Comparison of ENCODE assay signal across 19 mouse cellular contexts in the genomic region with DNA sequence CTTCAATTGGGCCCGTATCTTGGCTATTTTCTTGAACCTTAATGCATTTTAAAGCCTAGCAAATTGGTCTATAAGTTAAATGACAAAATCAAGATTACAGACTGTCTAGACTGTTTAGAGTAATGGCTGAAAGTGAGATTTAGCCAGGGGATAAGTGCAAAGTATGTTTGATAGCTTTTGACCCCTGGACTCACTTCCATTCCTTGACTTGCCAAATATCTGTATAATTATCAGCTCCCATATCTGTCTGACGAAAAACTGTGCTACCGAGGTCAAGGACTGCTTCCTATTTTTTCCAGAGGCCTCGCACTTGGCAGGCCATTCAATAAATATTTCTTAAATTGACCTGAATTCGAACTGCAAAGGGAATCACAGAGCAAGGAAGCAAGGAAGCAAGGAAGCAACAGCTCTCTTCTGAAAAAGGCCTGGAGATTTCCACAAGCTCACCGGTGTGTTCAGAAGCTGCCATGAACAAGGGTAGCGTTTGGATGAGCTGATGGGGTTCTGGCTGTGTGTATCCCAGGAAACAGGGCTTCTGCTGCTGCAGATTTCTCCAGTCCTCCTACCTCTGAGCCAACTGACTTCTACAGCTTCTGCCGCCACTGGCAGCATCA.
DNase-seq lines count a peak whose midpoint lies in the region; ATAC-seq and TF ChIP-seq lines count a peak whose summit lies in the region.
"Had no signal": no experiment of that assay in that cellular context is flagged by ENCODE, and none has a peak within 500 bp of the region (broad histone marks: within the 10 kb centered on the region; RNA-seq: fewer than 3 reads in every experiment).

No protein-coding gene starts in this region.

- no peaks in the 10 kb centered on the region for H3K27me3 ChIP-seq in forebrain, postnatal 0 days (ENCODE audit: insufficient read depth, low read length)
- no peaks in the 10 kb centered on the region for H3K27me3 ChIP-seq in forebrain, embryonic 11.5 days (ENCODE audit: control insufficient read depth, insufficient read depth, low read length)
- no peaks in the 10 kb centered on the region for H3K27me3 ChIP-seq in intestine, embryonic 15.5 days (replicated peaks)
- no peaks in the 10 kb centered on the region for H3K27me3 ChIP-seq in intestine, postnatal 0 days (replicated peaks; ENCODE audit: control insufficient read depth, insufficient read depth, low read length)
- H3K27me3 ChIP-seq: heart, embryonic 13.5 days had no signal

- no peak for TF ChIP-seq CTCF in forebrain, postnatal 0 days (IDR thresholded peaks at IDR 0.05; ENCODE audit: low read depth)
- no peak for TF ChIP-seq CTCF in intestine, postnatal 0 days (IDR thresholded peaks at IDR 0.05; ENCODE audit: low read depth)

- no peak overlapping the region for H3K9ac ChIP-seq in forebrain, postnatal 0 days
- H3K9ac ChIP-seq in forebrain, embryonic 11.5 days (ENCODE audit: low read length), result no peak overlapping the region
- no peak overlapping the region for H3K9ac ChIP-seq in intestine, embryonic 15.5 days
- no peak overlapping the region for H3K9ac ChIP-seq in intestine, postnatal 0 days (ENCODE audit: low read depth, low read length)
- H3K9ac ChIP-seq: heart, embryonic 13.5 days had no signal

- no peak overlapping the region for H3K4me3 ChIP-seq in forebrain, postnatal 0 days (ENCODE audit: low read depth, low read length)
- no peak overlapping the region for H3K4me3 ChIP-seq in forebrain, embryonic 11.5 days (ENCODE audit: low read depth, low read length)
- no peak overlapping the region for H3K4me3 ChIP-seq in intestine, embryonic 15.5 days (replicated peaks)
- H3K4me3 ChIP-seq in intestine, postnatal 0 days (ENCODE audit: low read depth, low read length), result no peak overlapping the region
- H3K4me3 ChIP-seq: erythroblast, embryonic 14.5 days; heart, embryonic 13.5 days; hindbrain, embryonic 10.5 days had no signal

- no peak; the same call in 1 of the 2 replicates for ATAC-seq in forebrain, postnatal 0 days
- no peak for ATAC-seq in forebrain, embryonic 11.5 days (replicated peaks; ENCODE audit: low FRiP score)
- ATAC-seq in intestine, embryonic 15.5 days, result 0 out of 2 replicates have a peak, but pooled peaks have one; percentile 17
- no peak for ATAC-seq in intestine, postnatal 0 days
- ATAC-seq: intestine, embryonic 16.5 days had no signal

- WGBS in forebrain, postnatal 0 days, result 77% methylated on average over 8 of the region's 8 CpGs
- 90% methylated on average over 8 of the region's 8 CpGs for WGBS in forebrain, embryonic 11.5 days
- 37% methylated on average over 8 of the region's 8 CpGs for WGBS in intestine, embryonic 15.5 days
- 36% methylated on average over 8 of the region's 8 CpGs for WGBS in intestine, postnatal 0 days

- no peaks in the 10 kb centered on the region for H3K4me1 ChIP-seq in forebrain, postnatal 0 days (ENCODE audit: insufficient read depth)
- no peaks in the 10 kb centered on the region for H3K4me1 ChIP-seq in forebrain, embryonic 11.5 days (replicated peaks; ENCODE audit: control insufficient read depth, insufficient read depth, low read length)
- H3K4me1 ChIP-seq in intestine, embryonic 15.5 days (replicated peaks), result no peaks in the 10 kb centered on the region
- H3K4me1 ChIP-seq in intestine, postnatal 0 days (replicated peaks; ENCODE audit: control insufficient read depth, insufficient read depth, low read length), result no peaks in the 10 kb centered on the region

- H3K4me2 ChIP-seq in forebrain, postnatal 0 days (ENCODE audit: low read depth), result no peak overlapping the region
- H3K4me2 ChIP-seq in forebrain, embryonic 11.5 days (ENCODE audit: low read depth, low read length, severe bottlenecking), result no peak overlapping the region
- H3K4me2 ChIP-seq in intestine, embryonic 15.5 days (replicated peaks), result no peak overlapping the region
- no peak overlapping the region for H3K4me2 ChIP-seq in intestine, postnatal 0 days (replicated peaks; ENCODE audit: low read depth)
- H3K4me2 ChIP-seq: heart, embryonic 13.5 days; liver, embryonic 11.5 days; midbrain, embryonic 11.5 days had no signal

- peak; percentile 28 for DNase-seq in forebrain, postnatal 0 days
- no peak for DNase-seq in forebrain, embryonic 11.5 days (ENCODE audit: low spot score)
- peak; percentile 47 for DNase-seq in layer of hippocampus, adult 9-11 months
- no peak for DNase-seq in layer of hippocampus, postnatal 25 days (ENCODE audit: extremely low spot score in 1 of 2, low spot score in 1 of 2)
- peak; percentile 52 for DNase-seq in yolk sac, embryonic 10.5 days (ENCODE audit: low spot score)
- DNase-seq: cerebellum, adult 8-10 months; layer of hippocampus, postnatal 36 days; lung, adult 2 months; thymus, postnatal 14 days had no signal

- H3K9me3 ChIP-seq in forebrain, postnatal 0 days (ENCODE audit: low read length), result no peaks in the 10 kb centered on the region
- H3K9me3 ChIP-seq in forebrain, embryonic 11.5 days (ENCODE audit: control insufficient read depth, low read length), result no peaks in the 10 kb centered on the region
- no peaks in the 10 kb centered on the region for H3K9me3 ChIP-seq in intestine, embryonic 15.5 days
- H3K9me3 ChIP-seq in intestine, postnatal 0 days (ENCODE audit: control insufficient read depth), result no peaks in the 10 kb centered on the region
- H3K9me3 ChIP-seq: heart, embryonic 13.5 days; hindbrain, embryonic 10.5 days had no signal

- H3K36me3 ChIP-seq in forebrain, postnatal 0 days (ENCODE audit: insufficient read depth), result 0 out of 2 replicates have a peak, but pooled peaks cover 4% of the 10 kb centered on the region
- H3K36me3 ChIP-seq in forebrain, embryonic 11.5 days (ENCODE audit: control insufficient read depth, insufficient read depth, low read length), result peaks cover 3% of the 10 kb centered on the region; the same call in 1 of the 2 replicates
- 0 out of 2 replicates have a peak, but pooled peaks cover 4% of the 10 kb centered on the region for H3K36me3 ChIP-seq in intestine, embryonic 15.5 days
- H3K36me3 ChIP-seq in intestine, postnatal 0 days (ENCODE audit: control insufficient read depth, insufficient read depth), result peaks cover 8% of the 10 kb centered on the region; the same call in 1 of the 2 replicates

- no peak overlapping the region for H3K27ac ChIP-seq in forebrain, postnatal 0 days (ENCODE audit: low read depth, low read length)
- no peak overlapping the region for H3K27ac ChIP-seq in forebrain, embryonic 11.5 days (ENCODE audit: low read depth, low read length)
- H3K27ac ChIP-seq in intestine, embryonic 15.5 days, result no peak overlapping the region
- no peak overlapping the region for H3K27ac ChIP-seq in intestine, postnatal 0 days (ENCODE audit: low read depth, low read length)
- H3K27ac ChIP-seq: heart, embryonic 13.5 days; hindbrain, embryonic 10.5 days; macrophage; stomach, postnatal 0 days had no signal

Comparison
In these comparisons a context has a peak if more than half of its experiments do, and no peak if none do; other contexts are left out.
1. DNase-seq: peak in forebrain, postnatal 0 days (single experiment), layer of hippocampus, adult 9-11 months (single experiment) and yolk sac, embryonic 10.5 days (single experiment); none in forebrain, embryonic 11.5 days (single experiment) and layer of hippocampus, postnatal 25 days (0 of 2).